Mouse (Mus musculus) midbrain, postnatal 0 days (tissue): ENCODE data around the gene BC017158. TPM values are rescaled to one million over a fixed set of nuclear protein-coding genes. Genes with fewer than 3 reads are reported as not detected.
A peak's percentile ranks its signal among the peaks of the same experiment; 100 is the strongest.
"Not testable (repeated sequence)": the region's sequence is repeated elsewhere in the genome, so short reads cannot be mapped to it uniquely, and the experiment has no call there.

Source experiments
- ATAC-seq: fragments of 200-750 bp; cut with Nextera tagmentation; 2 replicates; pipeline ENCODE4 v1.8.0; 2017; ENCODE audit warnings: moderate number of reproducible peaks, mild to moderate bottlenecking, moderate TSS enrichment, moderate library complexity; ENCODE audit not compliant: low FRiP score
- DNase-seq: peaks from one replicate; pipeline ENCODE4 v3.0.0-alpha.2; 2015; ENCODE audit warnings: low spot score
- H3K27ac ChIP-seq: fragments of 300-500 bp; sonication (generic); 2 replicates; pipeline ENCODE4 v1.5.1; 2014; ENCODE audit warnings: low read depth, mild to moderate bottlenecking, low read length, mixed read lengths
- H3K27me3 ChIP-seq: fragments of 300-500 bp; sonication (generic); 2 replicates; pipeline ENCODE4 v1.6.1; 2014; ENCODE audit warnings: low read length, control low read depth, mixed read lengths; ENCODE audit not compliant: insufficient read depth
- H3K36me3 ChIP-seq: fragments of 300-500 bp; sonication (generic); 2 replicates; pipeline ENCODE4 v1.6.1; 2014; ENCODE audit warnings: low read length, control low read depth, mixed read lengths; ENCODE audit not compliant: insufficient read depth
- H3K4me1 ChIP-seq: fragments of 300-500 bp; sonication (generic); 2 replicates; pipeline ENCODE4 v1.6.1; 2014; ENCODE audit warnings: mild to moderate bottlenecking, control low read depth, antibody characterized with exemption, low read length, mixed read lengths; ENCODE audit not compliant: insufficient read depth
- H3K4me2 ChIP-seq: fragments of 300-500 bp; sonication (generic); 2 replicates; pipeline ENCODE4 v1.6.1; 2014; ENCODE audit warnings: low read depth, mild to moderate bottlenecking, low read length, mixed read lengths; ENCODE audit not compliant: poor library complexity, severe bottlenecking
- H3K4me3 ChIP-seq: fragments of 300-500 bp; sonication (generic); 2 replicates; pipeline ENCODE4 v1.5.1; 2014; ENCODE audit warnings: low read depth, mild to moderate bottlenecking, low read length, moderate library complexity
- H3K9ac ChIP-seq: fragments of 300-500 bp; sonication (generic); replicated peaks from 2 replicates; pipeline ENCODE4 v1.6.1; 2014; ENCODE audit warnings: mild to moderate bottlenecking, low read length, moderate library complexity, mixed read lengths; ENCODE audit not compliant: poor library complexity, severe bottlenecking
- H3K9me3 ChIP-seq: fragments of 300-500 bp; sonication (generic); 2 replicates; pipeline ENCODE4 v1.6.1; 2016; ENCODE audit warnings: low read length, control low read depth
- CTCF ChIP-seq: IDR thresholded peaks from 2 replicates; pipeline ENCODE4 v1.5.1; 2016; ENCODE audit warnings: antibody characterized with exemption, mild to moderate bottlenecking
- WGBS: fragments of 180-500 bp; shearing (Covaris S2); extraction: QIAGEN DNeasy Blood & Tissue Kit; methylation state at CpG from one replicate; pipeline ENCODE4 v1.1.7; 2014; 5-methylcytosine and 5-hydroxymethylcytosine counted together
- polyA plus RNA-seq: library from polyadenylated mRNA; unstranded; fragments of >200 nt; fragmentation: Nextera tagmentation; extraction: Ambion mirVana; gene quantifications from 2 replicates; pipeline ENCODE4 v1.2.1, GENCODE M21; 2015
- total RNA-seq: library from RNA; depleted of rRNA; stranded (reverse); fragments of >200 nt; gene quantifications from 2 replicates; pipeline ENCODE4 v1.2.3, GENCODE M21; 2014

The BC017158 gene
- total and polyA plus RNA-seq, 2 experiments from 2014 or later: 17.9 to 28.0 TPM

GRCm38 (mm10) chr7:128344488-128344887 lies 46.5 kb upstream of the BC017158 start:
- no peak overlapping the region for H3K4me3 ChIP-seq
- no peak for DNase-seq
- no peak overlapping the region for H3K4me2 ChIP-seq
- H3K9ac ChIP-seq: no peak overlapping the region
- WGBS: 84% methylated on average over 7 of the region's 7 CpGs
- ATAC-seq: no peak
- no peak for TF ChIP-seq CTCF
- H3K36me3 ChIP-seq: no peaks in the 10 kb centered on the region
- no peaks in the 10 kb centered on the region for H3K9me3 ChIP-seq
- no peak overlapping the region for H3K27ac ChIP-seq
- 0 out of 2 replicates have a peak, but pooled peaks cover 7% of the 10 kb centered on the region for H3K4me1 ChIP-seq
- H3K27me3 ChIP-seq: no peaks in the 10 kb centered on the region

- not testable (repeated sequence) for H3K9ac ChIP-seq, H3K27me3 ChIP-seq, H3K4me2 ChIP-seq, H3K9me3 ChIP-seq, H3K36me3 ChIP-seq, H3K4me3 ChIP-seq, H3K4me1 ChIP-seq, ATAC-seq, DNase-seq, H3K27ac ChIP-seq
- 86% methylated on average over 7 of the region's 10 CpGs for WGBS
These were observed 44.7 kb upstream of the BC017158 start for GRCm38 (mm10) chr7:128342691-128343090.

- not testable (repeated sequence) for H3K27me3 ChIP-seq, H3K36me3 ChIP-seq, H3K9ac ChIP-seq, H3K4me2 ChIP-seq, H3K27ac ChIP-seq, H3K4me1 ChIP-seq, H3K4me3 ChIP-seq, ATAC-seq, H3K9me3 ChIP-seq, DNase-seq
- WGBS: 85% methylated on average over 9 of the region's 9 CpGs
These were observed 42.4 kb upstream of the BC017158 start for GRCm38 (mm10) chr7:128340321-128340720.

- TF ChIP-seq CTCF: peak; percentile 9; the same call in 1 of the 2 replicates
- no peak for DNase-seq
- H3K27me3 ChIP-seq: no peaks in the 10 kb centered on the region
- no peak overlapping the region for H3K4me2 ChIP-seq
- WGBS: 56% methylated on average over 1 of the region's 1 CpGs
- H3K4me3 ChIP-seq: no peak overlapping the region
- no peak overlapping the region for H3K27ac ChIP-seq
- H3K36me3 ChIP-seq: no peaks in the 10 kb centered on the region
- H3K9ac ChIP-seq: no peak overlapping the region
- no peaks in the 10 kb centered on the region for H3K4me1 ChIP-seq
- ATAC-seq: no peak
- no peaks in the 10 kb centered on the region for H3K9me3 ChIP-seq
These were observed 34.9 kb upstream of the BC017158 start for GRCm38 (mm10) chr7:128332896-128333295.

GRCm38 (mm10) chr7:128330981-128331380 lies 33.0 kb upstream of the BC017158 start:
- 30% methylated on average over 9 of the region's 9 CpGs for WGBS
- Histone ChIP-seq H3K4me3 (no peak overlapping the region), H3K27me3 (no peaks in the 10 kb centered on the region), H3K36me3 (no peaks in the 10 kb centered on the region), H3K4me2 (no peak overlapping the region), H3K9ac (no peak overlapping the region), H3K4me1 (no peaks in the 10 kb centered on the region), H3K27ac (no peak overlapping the region), H3K9me3 (no peaks in the 10 kb centered on the region)
- no peak for TF ChIP-seq CTCF
- ATAC-seq (no peak), DNase-seq (peak; percentile 47)

- Histone ChIP-seq H3K27ac (no peak overlapping the region), H3K4me1 (no peaks in the 10 kb centered on the region), H3K9me3 (no peaks in the 10 kb centered on the region), H3K4me3 (no peak overlapping the region), H3K9ac (no peak overlapping the region), H3K36me3 (no peaks in the 10 kb centered on the region), H3K4me2 (no peak overlapping the region), H3K27me3 (no peaks in the 10 kb centered on the region)
- WGBS: 80% methylated on average over 1 of the region's 1 CpGs
- no peak for DNase-seq
- no peak for TF ChIP-seq CTCF
- no peak for ATAC-seq
These were observed 27.0 kb upstream of the BC017158 start for GRCm38 (mm10) chr7:128324977-128325376.
